11 mouse cellular contexts compared by ENCODE assay signal in genomic region chr9:60796076-60796475, GRCm38 (mm10). TPM values are rescaled to one million over a fixed set of nuclear protein-coding genes. Genes with fewer than 3 reads are reported as not detected.
DNase-seq lines count a peak whose midpoint lies in the region; ATAC-seq lines count a peak whose summit lies in the region.
"Had no signal": no experiment of that assay in that cellular context is flagged by ENCODE, and none has a peak within 500 bp of the region (broad histone marks: within the 10 kb centered on the region; RNA-seq: fewer than 3 reads in every experiment).

No protein-coding gene starts in this region.

- H3K27me3 ChIP-seq in heart, embryonic 14.5 days (ENCODE audit: control insufficient read depth, insufficient read depth, low read length), result no peaks in the 10 kb centered on the region
- no peaks in the 10 kb centered on the region for H3K27me3 ChIP-seq in midbrain, embryonic 14.5 days (ENCODE audit: control insufficient read depth, insufficient read depth, low read length)
- H3K27me3 ChIP-seq in midbrain, embryonic 15.5 days (replicated peaks), result 0 out of 2 replicates have a peak, but pooled peaks cover 6% of the 10 kb centered on the region
- no peaks in the 10 kb centered on the region for H3K27me3 ChIP-seq in intestine, embryonic 14.5 days (replicated peaks; ENCODE audit: control insufficient read depth, insufficient read depth, low read length)

- H3K4me1 ChIP-seq in heart, embryonic 14.5 days (ENCODE audit: control insufficient read depth in 2 of 2, insufficient read depth in 2 of 2, low read length in 2 of 2), result peaks cover 4% of the 10 kb centered on the region in 2 experiments; a peak in 1 of 4 replicates
- H3K4me1 ChIP-seq in midbrain, embryonic 14.5 days (ENCODE audit: control insufficient read depth, insufficient read depth, low read length), result no peaks in the 10 kb centered on the region
- H3K4me1 ChIP-seq in midbrain, embryonic 15.5 days, result peaks cover 12% of the 10 kb centered on the region
- peaks cover 9% of the 10 kb centered on the region for H3K4me1 ChIP-seq in intestine, embryonic 14.5 days (replicated peaks; ENCODE audit: control insufficient read depth, insufficient read depth, low read length)

- no peaks in the 10 kb centered on the region for H3K36me3 ChIP-seq in heart, embryonic 14.5 days (ENCODE audit: control insufficient read depth, insufficient read depth, low read length)
- no peaks in the 10 kb centered on the region for H3K36me3 ChIP-seq in midbrain, embryonic 14.5 days (ENCODE audit: control insufficient read depth, insufficient read depth, low read length)
- no peaks in the 10 kb centered on the region for H3K36me3 ChIP-seq in midbrain, embryonic 15.5 days (replicated peaks)
- no peaks in the 10 kb centered on the region for H3K36me3 ChIP-seq in intestine, embryonic 14.5 days (ENCODE audit: control insufficient read depth, insufficient read depth, low read length)

- no peak for DNase-seq in heart, adult 9 months (ENCODE audit: low spot score in 2 of 2)
- DNase-seq in midbrain, embryonic 14.5 days, result peak; percentile 28
- DNase-seq in intestine, embryonic 14.5 days (ENCODE audit: low spot score), result no peak
- peak; percentile 7 to 14 for DNase-seq in right cerebral cortex, postnatal 36 days (ENCODE audit: low spot score in 2 of 2)
- no peak for DNase-seq in layer of hippocampus, adult 11-12 months (ENCODE audit: low spot score)
- DNase-seq in urinary bladder, postnatal 25 days (ENCODE audit: low spot score), result no peak
- DNase-seq: kidney, adult 2 months; layer of hippocampus, postnatal 36 days had no signal

- ATAC-seq in heart, embryonic 14.5 days (ENCODE audit: insufficient number of reproducible peaks, insufficient read depth, low FRiP score, low read depth), result no peak
- ATAC-seq in midbrain, embryonic 14.5 days (ENCODE audit: low FRiP score, low TSS enrichment), result no peak
- no peak for ATAC-seq in midbrain, embryonic 15.5 days (replicated peaks)
- no peak for ATAC-seq in intestine, embryonic 14.5 days (replicated peaks; ENCODE audit: low FRiP score, low TSS enrichment, low read depth)

- H3K9me3 ChIP-seq in heart, embryonic 14.5 days (ENCODE audit: control insufficient read depth, low read length), result no peaks in the 10 kb centered on the region
- H3K9me3 ChIP-seq in midbrain, embryonic 14.5 days (ENCODE audit: control insufficient read depth, low read length), result no peaks in the 10 kb centered on the region
- no peaks in the 10 kb centered on the region for H3K9me3 ChIP-seq in midbrain, embryonic 15.5 days
- H3K9me3 ChIP-seq in intestine, embryonic 14.5 days (ENCODE audit: control insufficient read depth, low read length), result no peaks in the 10 kb centered on the region

- no peak overlapping the region; the same call in 1 of the 2 replicates for H3K9ac ChIP-seq in heart, embryonic 14.5 days (ENCODE audit: low read length)
- H3K9ac ChIP-seq in midbrain, embryonic 14.5 days (replicated peaks; ENCODE audit: low read length), result no peak overlapping the region
- H3K9ac ChIP-seq in midbrain, embryonic 15.5 days, result no peak overlapping the region
- no peak overlapping the region for H3K9ac ChIP-seq in intestine, embryonic 14.5 days (ENCODE audit: low read length)
- H3K9ac ChIP-seq: liver, embryonic 14.5 days had no signal

- H3K4me3 ChIP-seq in heart, embryonic 14.5 days (ENCODE audit: control insufficient read depth in 1 of 2, insufficient read depth in 1 of 2, low read depth in 1 of 2, low read length in 2 of 2), result 0 out of 4 replicates have a peak overlapping the region, but pooled peaks of 1 of the 2 experiments have one; percentile 84
- no peak overlapping the region for H3K4me3 ChIP-seq in midbrain, embryonic 14.5 days (replicated peaks; ENCODE audit: low read depth, low read length)
- no peak overlapping the region for H3K4me3 ChIP-seq in midbrain, embryonic 15.5 days
- H3K4me3 ChIP-seq in intestine, embryonic 14.5 days (ENCODE audit: low read depth, low read length), result peak overlapping the region; percentile 89

- WGBS in heart, embryonic 14.5 days, result 74% methylated on average over 7 of the region's 7 CpGs
- 84% methylated on average over 7 of the region's 7 CpGs for WGBS in midbrain, embryonic 14.5 days
- WGBS in midbrain, embryonic 15.5 days, result 80% methylated on average over 7 of the region's 7 CpGs
- 73% methylated on average over 7 of the region's 7 CpGs for WGBS in intestine, embryonic 14.5 days

- H3K4me2 ChIP-seq in heart, embryonic 14.5 days (ENCODE audit: low read length), result peak overlapping the region; percentile 74
- H3K4me2 ChIP-seq in midbrain, embryonic 14.5 days (ENCODE audit: low read length), result no peak overlapping the region
- H3K4me2 ChIP-seq in midbrain, embryonic 15.5 days, result no peak overlapping the region
- peak overlapping the region; percentile 68 for H3K4me2 ChIP-seq in intestine, embryonic 14.5 days (ENCODE audit: low read length)

- H3K27ac ChIP-seq in heart, embryonic 14.5 days (replicated peaks in 1 of 2; ENCODE audit: control insufficient read depth in 1 of 2, insufficient read depth in 1 of 2, low read depth in 2 of 2, low read length in 2 of 2), result no peak overlapping the region
- H3K27ac ChIP-seq in midbrain, embryonic 14.5 days (replicated peaks; ENCODE audit: low read depth, low read length), result no peak overlapping the region
- H3K27ac ChIP-seq in midbrain, embryonic 15.5 days, result no peak overlapping the region
- H3K27ac ChIP-seq in intestine, embryonic 14.5 days (ENCODE audit: low read depth), result no peak overlapping the region
- H3K27ac ChIP-seq: liver, embryonic 14.5 days had no signal

RNA-seq across cellular contexts. Expression of gene Uaca, which starts 1.7 kb away (rescaled TPM):
- polyA plus RNA-seq in heart, embryonic 14.5 days (2014; fragmentation: Nextera tagmentation; extraction: Ambion mirVana), result 10.9 and 17.1 TPM in 2 replicates
- polyA plus RNA-seq in midbrain, embryonic 14.5 days (2014; fragmentation: Nextera tagmentation; extraction: Ambion mirVana), result 5.3 and 13.8 TPM in 2 replicates
- polyA plus RNA-seq in midbrain, embryonic 15.5 days (2015; fragmentation: Nextera tagmentation; extraction: Ambion mirVana), result 17.5 and 18.0 TPM in 2 replicates
- polyA plus RNA-seq in intestine, embryonic 14.5 days (2014; fragmentation: Nextera tagmentation; extraction: Ambion mirVana), result 26.2 and 44.3 TPM in 2 replicates

Comparison
In these comparisons a context has a peak if more than half of its experiments do, and no peak if none do; other contexts are left out.
1. H3K4me2 ChIP-seq: peak in heart, embryonic 14.5 days (single experiment) and intestine, embryonic 14.5 days (single experiment); none in midbrain, embryonic 14.5 days (single experiment) and midbrain, embryonic 15.5 days (single experiment).
2. DNase-seq: peak in midbrain, embryonic 14.5 days (single experiment) and right cerebral cortex, postnatal 36 days (2 of 2); none in heart, adult 9 months (0 of 2), intestine, embryonic 14.5 days (single experiment), layer of hippocampus, adult 11-12 months (single experiment) and urinary bladder, postnatal 25 days (single experiment).